Mouse (Mus musculus): ENCODE measurements around the gene Ubap1l.

- TF ChIP-seq CTCF (IDR thresholded peaks at IDR 0.05; ENCODE audit: borderline replicate concordance, insufficient read depth, low read length) (no peak), POLR2A (IDR thresholded peaks at IDR 0.05; ENCODE audit: low read depth, low read length) (no peak)
These were observed 48.0 kb upstream of the Ubap1l start for GRCm38 (mm10) chr9:65312669-65313357.

Data from embryonic fibroblast, embryonic 13.5 days (primary cell).